Mouse (Mus musculus): ENCODE results near the gene Tenm4.
A peak's percentile ranks its signal among the peaks of the same experiment; 100 is the strongest.

Tenm4 gene

GRCm38 (mm10) chr7:96773585-96774225 lies 602.7 kb downstream of the Tenm4 start:
- DNase-seq (ENCODE audit: low spot score) = no peak

- no peak for DNase-seq (ENCODE audit: low spot score)
Measured at GRCm38 (mm10) chr7:96775080-96775486, 604.0 kb downstream of the Tenm4 start.

GRCm38 (mm10) chr7:96777938-96778600 lies 607.0 kb downstream of the Tenm4 start:
- DNase-seq (ENCODE audit: low spot score) = no peak

- DNase-seq (ENCODE audit: low spot score) = no peak
Measured at GRCm38 (mm10) chr7:96778601-96778969, 607.5 kb downstream of the Tenm4 start.

- DNase-seq (ENCODE audit: low spot score) = no peak
Measured at GRCm38 (mm10) chr7:96780556-96780955, 609.5 kb downstream of the Tenm4 start.

- DNase-seq (ENCODE audit: low spot score) = no peak
Measured at GRCm38 (mm10) chr7:96781068-96781467, 610.0 kb downstream of the Tenm4 start.

- no peak for DNase-seq (ENCODE audit: low spot score)
Measured at GRCm38 (mm10) chr7:96782686-96783085, 611.6 kb downstream of the Tenm4 start.

- DNase-seq (ENCODE audit: low spot score) = no peak
Measured at GRCm38 (mm10) chr7:96785808-96786207, 614.8 kb downstream of the Tenm4 start.

- no peak for DNase-seq (ENCODE audit: low spot score)
Measured at GRCm38 (mm10) chr7:96786262-96787044, 615.4 kb downstream of the Tenm4 start.

- DNase-seq (ENCODE audit: low spot score) = no peak
Measured at GRCm38 (mm10) chr7:96788135-96788534, 617.1 kb downstream of the Tenm4 start.

GRCm38 (mm10) chr7:96790326-96790725 lies 619.3 kb downstream of the Tenm4 start:
- no peak for DNase-seq (ENCODE audit: low spot score)

GRCm38 (mm10) chr7:96792456-96793229 lies 621.6 kb downstream of the Tenm4 start:
- DNase-seq (ENCODE audit: low spot score) = no peak

- DNase-seq (ENCODE audit: low spot score) = peak; percentile 59
Measured at GRCm38 (mm10) chr7:96796033-96796741, 625.1 kb downstream of the Tenm4 start.

- DNase-seq (ENCODE audit: low spot score) = no peak
Measured at GRCm38 (mm10) chr7:96796788-96797485, 625.9 kb downstream of the Tenm4 start.

GRCm38 (mm10) chr7:96797716-96798332 lies 626.8 kb downstream of the Tenm4 start:
- no peak for DNase-seq (ENCODE audit: low spot score)

GRCm38 (mm10) chr7:96799816-96800215 lies 628.8 kb downstream of the Tenm4 start:
- no peak for DNase-seq (ENCODE audit: low spot score)

- peak; percentile 27 for DNase-seq (ENCODE audit: low spot score)
Measured at GRCm38 (mm10) chr7:96801368-96801767, 630.3 kb downstream of the Tenm4 start.

- no peak for DNase-seq (ENCODE audit: low spot score)
Measured at GRCm38 (mm10) chr7:96802216-96802615, 631.2 kb downstream of the Tenm4 start.

GRCm38 (mm10) chr7:96806561-96806960 lies 635.5 kb downstream of the Tenm4 start:
- no peak for DNase-seq (ENCODE audit: low spot score)

GRCm38 (mm10) chr7:96807281-96808058 lies 636.4 kb downstream of the Tenm4 start:
- peak; percentile 15 for DNase-seq (ENCODE audit: low spot score)

Data from lung, postnatal 25 days (tissue).